Mouse (Mus musculus): ENCODE data around the gene Git2.

DNA sequence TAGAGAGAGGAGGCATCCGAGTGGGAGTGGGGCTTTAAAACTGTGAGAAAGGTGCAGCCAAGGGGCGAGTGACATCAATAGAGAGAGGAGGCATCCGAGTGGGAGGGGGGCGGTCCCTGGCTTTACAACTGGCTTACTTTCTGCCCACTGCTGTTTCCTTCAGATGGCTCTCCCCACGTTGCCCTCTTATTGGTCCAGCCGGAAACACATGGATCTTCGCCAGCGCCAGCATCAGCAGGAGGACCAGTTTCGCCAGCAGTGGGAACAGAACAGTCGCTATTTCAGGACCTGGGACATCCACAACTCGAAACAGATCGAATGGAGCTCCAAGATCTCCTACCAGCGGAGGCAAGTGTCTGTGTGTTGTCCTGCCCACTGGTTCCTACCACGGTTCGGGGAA, 66.8 kb downstream of the Git2 start:
- TF ChIP-seq POLR2A (IDR thresholded peaks at IDR 0.05; ENCODE audit: insufficient read depth, low read length), result no peak
- no peak for TF ChIP-seq CTCF (IDR thresholded peaks at IDR 0.05; ENCODE audit: low read depth, low read length)

All from ES-Bruce4 (cell line).